Mouse (Mus musculus) left cerebral cortex, adult 11 months (tissue): ENCODE results near the gene Rpap3.
"Not testable (repeated sequence)": the region's sequence is repeated elsewhere in the genome, so short reads cannot be mapped to it uniquely, and the experiment has no call there.

ENCODE experiments used
- DNase-seq: peaks from one replicate; pipeline ENCODE4 v3.0.0; 2022; ENCODE audit warnings: low spot score

Rpap3 gene

DNA sequence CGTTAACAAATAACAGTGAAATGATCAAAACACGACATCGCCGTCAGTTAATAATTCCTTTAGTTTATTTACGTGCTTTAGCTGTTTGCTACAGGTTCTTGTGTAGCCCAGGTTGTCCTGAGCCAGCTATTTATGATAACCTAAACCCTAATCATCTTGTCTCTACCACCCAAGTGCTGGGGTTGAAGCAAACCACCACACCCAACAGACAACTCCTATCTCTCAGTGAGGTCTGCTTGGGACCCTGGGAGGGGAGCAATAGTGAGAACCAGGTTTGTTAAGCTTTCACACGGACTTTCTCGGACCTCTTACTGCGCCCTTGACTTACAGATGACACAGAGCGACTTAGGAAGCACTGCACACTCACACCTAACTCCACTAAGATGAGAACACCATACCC is 21.5 kb downstream of the Rpap3 start:
- DNase-seq = no peak

DNA sequence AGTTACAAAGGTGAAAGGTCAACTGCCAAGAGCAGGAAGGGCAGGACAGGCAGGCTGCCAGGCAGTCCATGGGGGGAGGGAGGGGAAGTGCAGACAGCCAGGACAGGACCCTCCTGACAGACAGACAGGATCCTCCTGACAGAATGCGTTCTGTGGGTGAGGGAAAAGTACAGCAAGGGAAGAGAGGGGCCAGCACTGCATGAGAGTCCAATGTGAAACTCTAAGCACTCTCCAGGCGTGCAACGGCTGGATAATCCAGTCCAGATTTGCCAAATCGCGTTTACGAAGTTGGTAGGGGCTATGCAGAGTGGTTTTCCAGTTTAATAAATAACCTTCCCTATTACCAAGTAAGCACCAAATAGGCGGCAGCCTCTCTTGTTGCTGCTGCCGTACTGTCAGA is 23.6 kb downstream of the Rpap3 start:
- no peak for DNase-seq

DNA sequence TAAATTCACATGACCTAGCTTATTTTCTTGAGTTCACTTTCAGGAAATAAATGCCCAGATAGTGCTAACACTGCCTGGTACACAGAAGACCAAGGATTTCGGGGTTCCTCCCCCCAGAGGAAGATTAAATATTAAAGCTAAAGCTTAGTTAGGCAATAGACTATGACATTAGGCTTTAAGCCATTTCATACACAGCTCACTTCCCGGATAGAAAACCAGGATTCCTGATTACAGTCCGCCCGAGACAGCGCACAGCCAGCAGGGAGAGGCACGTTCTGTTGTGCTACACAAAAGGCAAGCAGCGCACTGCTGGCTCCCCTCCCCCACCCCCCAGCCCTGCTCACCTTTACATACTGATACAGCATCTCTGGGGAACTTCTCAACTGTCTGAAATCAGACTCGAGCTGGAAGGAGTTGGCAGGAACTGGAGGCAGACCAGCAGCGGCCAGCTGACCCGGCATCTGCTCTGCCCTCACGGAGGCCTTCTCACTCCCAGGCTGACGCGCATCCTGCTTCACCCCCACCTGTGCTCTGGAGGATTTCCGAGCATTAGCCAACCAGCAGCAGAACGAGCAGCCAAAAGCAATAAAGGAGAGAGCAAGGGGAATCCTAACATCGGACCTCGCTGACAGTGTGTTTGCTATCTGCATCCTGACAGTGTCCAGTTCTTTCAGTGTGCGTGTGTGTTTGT is 25.5 kb downstream of the Rpap3 start:
- DNase-seq = no peak

DNA sequence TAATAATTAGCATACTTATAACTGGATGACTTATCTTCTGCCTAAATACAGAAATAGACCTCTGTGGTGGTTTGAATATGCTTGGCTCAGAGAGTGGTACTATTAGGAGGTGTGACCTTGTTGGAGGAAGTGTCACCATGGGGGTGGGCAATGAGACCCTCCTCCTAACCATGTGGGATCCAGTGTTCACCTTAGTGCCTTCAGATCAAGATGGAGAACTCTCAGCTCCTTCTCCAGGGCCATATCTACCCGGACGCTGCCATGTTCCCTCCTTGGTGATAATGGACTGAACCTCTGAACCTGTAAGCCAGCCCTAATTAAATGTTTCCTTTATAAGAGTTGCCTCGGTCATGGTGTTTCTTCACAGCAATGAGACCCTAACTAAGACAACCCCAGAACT is 28.3 kb downstream of the Rpap3 start:
- no peak for DNase-seq

DNA sequence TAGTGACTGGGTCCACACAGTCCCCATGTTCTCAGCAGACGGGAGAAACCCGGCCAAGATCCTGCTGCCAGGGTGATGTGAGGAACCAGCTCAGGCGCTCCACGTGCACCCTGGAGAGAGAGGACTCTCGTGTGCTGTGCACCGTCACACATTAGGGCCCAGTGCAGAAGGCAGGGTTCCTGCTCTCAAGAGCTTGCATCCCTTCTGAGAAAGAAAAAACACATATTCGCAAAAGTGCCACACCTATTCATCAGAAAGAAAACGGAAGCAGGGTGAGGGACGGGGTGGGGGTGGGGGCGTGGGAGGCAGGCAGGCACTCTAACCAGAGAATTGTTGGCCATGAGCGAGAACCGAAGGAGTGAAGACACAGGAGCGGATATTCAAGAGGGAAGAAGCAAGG is 29.7 kb downstream of the Rpap3 start:
- DNase-seq = no peak

DNA sequence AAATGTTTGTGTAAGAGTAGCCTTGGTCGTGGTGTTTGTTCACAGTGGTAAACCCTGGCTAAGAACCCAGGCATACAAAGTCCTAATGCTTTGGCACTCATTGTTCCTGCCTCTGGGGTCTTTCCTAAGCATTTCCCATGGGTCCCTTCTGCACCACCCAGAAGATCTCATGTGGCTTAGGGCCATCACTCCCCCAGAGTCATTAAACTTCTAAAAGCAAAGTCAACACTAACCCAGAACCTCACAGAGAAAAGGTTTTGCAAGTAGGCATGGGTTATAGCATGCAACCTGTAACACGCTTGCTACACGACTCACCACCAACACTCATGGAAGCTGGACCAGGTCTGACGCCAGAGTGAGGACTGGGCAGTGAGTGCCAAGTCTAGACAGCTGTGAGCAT is 31.2 kb downstream of the Rpap3 start:
- no peak for DNase-seq

DNA sequence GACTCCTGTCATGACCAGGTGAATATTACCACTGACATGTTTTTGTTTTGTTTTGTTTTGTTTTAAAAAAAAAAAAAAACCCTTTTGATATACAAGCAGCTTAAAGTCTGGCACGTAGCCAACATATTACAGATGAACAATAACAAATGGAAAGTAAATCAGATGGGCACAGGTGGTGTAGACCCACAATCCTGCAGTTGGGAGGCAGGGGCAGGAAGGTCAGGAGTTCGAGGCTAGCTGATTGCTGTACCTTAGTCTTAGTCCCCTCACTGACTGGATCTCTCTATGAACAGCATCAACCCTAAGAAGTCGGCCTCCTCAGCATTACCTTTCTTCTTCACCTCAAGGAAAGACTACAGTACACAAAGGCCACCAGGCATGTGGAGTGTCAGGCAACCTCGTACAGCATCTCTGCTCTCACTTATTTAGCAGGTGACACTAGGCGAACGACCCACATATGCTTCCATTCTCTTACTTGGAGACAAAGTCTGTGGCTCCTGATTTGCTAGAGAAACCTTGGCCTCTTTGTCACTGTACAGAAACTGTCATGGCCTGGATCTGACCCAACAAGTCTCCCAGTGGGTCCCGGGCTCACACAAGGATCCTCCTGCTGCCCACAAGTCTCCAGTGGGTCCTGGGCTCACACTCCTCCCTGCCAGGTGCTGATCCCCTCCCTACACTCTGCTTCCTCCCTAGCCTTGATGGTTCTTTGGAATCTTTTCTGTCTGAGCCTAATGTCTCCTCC is 32.2 kb downstream of the Rpap3 start:
- DNase-seq = no peak

DNA sequence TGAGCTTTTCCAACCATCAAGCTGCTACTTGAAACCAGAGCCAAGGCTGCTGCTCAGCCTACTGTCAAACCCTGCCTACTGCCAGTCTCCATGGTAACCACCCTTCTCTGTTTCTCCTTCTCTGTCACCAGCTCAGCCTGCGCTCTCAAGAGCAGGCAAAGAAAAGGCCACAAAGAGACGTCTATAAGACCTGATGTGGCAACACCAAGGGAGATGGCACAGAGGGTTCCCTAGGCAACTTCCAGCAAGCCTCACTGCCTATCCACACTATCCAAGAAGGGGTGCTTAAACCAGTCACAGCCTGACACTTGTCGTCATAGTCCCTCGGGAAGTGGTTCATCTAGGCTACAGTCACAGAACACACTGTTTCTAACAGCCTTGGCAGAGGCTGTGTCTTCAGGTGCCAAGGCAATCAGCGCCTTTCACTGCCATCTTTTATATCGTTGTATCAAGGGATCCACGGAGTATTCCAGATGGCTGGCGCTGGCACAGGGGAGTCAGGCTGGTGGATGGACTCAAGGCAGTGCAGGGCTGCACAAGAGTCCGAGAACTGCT is 33.3 kb downstream of the Rpap3 start:
- DNase-seq = peak; percentile 70

DNA sequence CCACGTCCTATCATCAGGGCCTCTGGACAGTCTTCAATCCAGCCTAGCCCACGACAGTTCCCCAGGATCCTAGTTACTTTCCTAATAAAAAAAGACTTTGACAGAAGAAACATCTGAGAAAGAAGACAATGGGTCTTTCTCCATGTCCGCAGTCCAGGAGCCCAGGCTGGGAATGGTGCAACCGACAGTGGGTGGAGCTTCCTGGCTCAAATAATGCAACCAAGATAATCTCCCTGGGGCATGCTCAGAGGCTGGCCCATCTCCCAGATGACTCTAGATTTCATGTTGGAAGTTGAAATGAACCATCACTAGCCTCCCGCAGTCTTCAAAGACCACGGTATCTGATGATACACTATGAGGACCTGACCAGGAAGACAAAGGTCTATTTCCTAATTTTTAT is 35.1 kb downstream of the Rpap3 start:
- no peak for DNase-seq

DNA sequence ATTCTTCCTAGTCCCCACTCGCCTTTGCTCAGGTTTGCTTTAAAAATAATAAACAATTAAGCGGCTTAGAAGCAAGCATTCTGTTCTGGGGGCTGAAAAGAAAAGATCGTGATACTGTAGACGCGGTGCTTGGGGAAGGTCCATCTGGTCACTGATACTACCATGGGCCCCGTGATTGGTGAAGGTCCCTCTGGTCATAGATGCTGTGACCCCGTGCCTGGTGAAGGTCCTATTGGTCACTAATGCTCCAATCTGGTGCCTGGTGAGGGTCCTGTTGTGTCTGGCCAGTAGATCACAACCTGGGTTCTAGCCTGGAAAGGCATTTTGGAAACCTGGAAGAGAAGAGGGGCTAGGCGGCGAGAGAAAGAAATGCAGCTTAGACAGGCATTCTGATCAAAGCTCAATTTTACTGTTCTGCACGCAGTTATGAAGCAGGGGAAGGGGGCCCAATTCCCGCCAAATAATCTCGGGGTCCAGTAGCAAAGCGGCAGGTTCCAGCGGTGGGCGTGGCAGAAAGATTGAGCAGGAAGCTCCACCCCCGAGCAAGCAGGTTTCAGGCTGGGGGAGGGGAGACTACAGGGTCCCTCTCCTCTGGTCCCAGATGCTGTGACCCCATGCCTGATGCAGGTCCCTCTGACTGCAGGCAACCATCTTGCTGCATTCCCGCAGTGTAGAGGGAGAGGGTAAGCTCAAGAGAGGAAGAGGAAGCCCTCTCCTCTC is 37.3 kb downstream of the Rpap3 start:
- not testable (repeated sequence) for DNase-seq

DNA sequence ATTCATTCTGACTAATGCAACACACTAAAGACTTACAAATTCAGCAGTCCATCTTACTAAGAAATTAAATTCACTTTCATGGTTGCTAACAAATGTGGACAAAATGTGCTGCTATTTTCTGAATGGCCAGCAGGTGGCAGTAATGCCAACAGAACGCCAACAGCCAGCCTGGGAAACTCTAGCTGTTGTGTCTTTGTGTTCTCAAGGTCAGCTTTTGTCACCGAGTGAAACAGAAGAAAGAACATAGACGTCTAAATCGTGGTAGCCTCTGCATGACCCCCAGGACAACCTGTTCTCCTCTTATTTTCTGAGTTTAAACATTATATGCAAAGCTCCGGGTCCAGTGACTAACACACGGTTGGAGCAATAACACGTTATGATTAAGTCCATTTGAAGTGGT is 38.2 kb downstream of the Rpap3 start:
- peak; percentile 37 for DNase-seq

DNA sequence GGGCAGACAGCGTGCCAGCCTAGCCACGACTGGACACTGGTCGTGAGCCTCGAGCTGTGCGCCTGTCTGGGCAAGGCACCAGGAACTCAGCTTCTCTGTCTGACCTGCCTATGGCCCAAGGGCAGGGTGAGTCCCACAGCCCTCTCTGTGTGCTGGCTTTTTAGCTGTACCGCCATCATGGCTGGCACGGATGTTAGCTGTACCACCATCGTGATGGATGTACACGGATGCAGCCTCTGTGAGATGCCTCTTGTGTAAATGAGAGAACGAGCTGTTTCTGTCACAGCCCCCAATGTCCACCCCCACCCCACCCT is 39.2 kb downstream of the Rpap3 start:
- no peak for DNase-seq

DNA sequence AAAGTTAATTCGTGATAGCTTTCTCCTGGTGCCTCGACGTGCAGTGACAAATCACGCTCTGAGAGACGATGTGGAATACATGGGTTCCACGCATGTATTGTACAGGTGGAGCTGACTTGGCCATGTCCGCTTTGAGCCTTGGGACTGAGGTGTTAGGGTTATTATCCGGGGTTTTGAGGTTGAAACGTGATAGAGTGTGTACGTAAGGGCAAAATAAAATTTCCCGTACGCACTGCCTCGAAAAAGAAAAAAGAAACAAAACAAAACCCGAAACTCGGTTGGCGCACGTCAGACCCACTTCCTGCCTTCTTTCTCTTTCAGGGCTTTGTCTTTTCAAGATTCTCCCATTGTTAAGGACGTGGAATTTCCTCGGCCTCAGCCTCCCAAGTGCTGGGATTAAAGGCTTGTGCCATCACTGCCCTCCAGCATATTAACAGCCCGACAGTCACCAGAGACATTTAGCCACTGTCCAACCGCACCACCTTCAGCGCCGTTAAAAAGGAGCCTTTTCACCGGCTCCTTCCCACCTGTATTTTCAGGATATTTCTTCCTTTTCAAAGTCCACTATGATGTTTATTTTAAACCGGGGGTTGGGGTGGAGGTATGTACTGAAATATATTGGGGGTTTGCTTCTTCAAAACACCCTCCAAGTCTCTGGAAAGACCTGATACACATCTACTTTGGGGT is 39.7 kb downstream of the Rpap3 start:
- DNase-seq = no peak

DNA sequence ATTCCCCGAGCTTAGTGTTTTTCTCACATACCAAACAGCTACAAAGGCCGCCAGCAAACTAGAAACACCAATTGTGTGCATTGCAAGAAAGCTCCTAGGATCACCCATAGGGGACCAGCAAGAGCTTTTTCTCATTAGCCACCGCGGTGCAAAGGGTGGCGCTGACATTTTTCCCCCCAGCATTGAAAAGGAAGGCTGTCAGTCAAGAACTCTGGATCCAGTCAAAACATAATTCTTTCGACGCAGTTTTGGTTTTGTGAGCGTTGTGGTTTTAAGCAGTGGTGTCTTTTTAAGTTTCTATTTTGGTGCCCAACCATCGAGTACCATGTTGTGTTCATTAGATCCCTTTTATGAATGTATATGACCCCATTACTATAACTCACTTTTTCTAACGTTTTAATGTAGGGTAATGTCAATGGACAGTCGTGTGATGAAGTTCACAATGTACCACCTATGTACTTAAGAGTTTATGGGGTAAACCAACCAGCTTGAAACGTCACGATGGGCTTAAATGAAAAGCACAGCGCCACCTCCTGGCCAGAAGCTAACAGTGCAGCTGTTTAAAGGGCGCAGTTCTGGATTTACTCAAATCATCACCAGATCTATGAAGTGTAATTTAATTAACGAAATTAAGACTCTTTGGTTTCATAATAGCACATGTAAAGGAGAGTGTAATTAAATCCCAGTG is 40.5 kb downstream of the Rpap3 start:
- DNase-seq = no peak

DNA sequence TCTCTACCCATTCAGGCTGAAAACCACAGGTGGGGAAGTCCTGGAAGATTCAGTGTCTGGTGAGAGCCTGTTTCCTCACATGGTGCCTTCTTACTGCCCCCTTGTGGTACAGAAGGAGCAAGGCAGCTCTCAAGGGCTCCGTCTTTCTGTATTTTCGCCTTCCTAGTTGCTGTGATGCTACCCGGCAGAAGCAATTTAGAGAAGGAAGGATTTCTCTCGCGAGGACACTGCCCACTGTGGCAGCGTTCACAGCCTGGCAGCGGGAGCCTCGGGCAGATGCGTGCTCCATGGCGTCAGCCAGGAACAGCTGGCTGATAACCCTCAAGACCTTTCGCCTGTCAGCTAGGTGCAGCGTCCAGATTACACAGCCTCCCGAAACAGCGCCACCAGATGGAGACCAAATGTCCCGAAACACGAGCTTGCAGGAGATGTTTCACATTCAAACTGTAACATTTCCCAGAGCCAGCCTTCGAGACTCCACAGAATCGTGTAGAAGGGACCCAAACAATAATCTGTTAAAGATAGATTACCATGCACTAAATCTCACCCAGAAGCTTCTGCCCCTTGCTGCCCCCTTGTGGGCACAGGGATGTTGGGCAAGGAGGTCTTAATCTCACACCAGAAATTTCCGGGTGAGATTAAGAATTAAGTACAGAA is 41.7 kb downstream of the Rpap3 start:
- DNase-seq = peak; percentile 49

DNA sequence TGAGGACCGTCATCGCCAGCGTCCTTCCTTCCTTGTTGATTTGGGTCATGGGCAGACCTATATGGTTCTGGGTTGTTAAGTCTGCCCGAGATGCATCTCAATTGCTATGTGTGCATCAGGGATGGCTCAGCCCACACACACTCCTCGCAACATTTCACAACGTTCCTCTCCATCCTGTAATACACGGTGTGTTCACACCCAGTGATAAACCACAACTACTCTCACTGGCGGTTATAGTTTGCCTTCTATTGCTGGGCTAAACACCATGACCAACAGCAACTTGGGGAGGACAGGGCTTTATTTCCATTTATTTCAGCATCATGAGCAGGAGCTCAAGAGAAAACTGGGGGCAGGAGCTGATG is 46.9 kb downstream of the Rpap3 start:
- no peak for DNase-seq

DNA sequence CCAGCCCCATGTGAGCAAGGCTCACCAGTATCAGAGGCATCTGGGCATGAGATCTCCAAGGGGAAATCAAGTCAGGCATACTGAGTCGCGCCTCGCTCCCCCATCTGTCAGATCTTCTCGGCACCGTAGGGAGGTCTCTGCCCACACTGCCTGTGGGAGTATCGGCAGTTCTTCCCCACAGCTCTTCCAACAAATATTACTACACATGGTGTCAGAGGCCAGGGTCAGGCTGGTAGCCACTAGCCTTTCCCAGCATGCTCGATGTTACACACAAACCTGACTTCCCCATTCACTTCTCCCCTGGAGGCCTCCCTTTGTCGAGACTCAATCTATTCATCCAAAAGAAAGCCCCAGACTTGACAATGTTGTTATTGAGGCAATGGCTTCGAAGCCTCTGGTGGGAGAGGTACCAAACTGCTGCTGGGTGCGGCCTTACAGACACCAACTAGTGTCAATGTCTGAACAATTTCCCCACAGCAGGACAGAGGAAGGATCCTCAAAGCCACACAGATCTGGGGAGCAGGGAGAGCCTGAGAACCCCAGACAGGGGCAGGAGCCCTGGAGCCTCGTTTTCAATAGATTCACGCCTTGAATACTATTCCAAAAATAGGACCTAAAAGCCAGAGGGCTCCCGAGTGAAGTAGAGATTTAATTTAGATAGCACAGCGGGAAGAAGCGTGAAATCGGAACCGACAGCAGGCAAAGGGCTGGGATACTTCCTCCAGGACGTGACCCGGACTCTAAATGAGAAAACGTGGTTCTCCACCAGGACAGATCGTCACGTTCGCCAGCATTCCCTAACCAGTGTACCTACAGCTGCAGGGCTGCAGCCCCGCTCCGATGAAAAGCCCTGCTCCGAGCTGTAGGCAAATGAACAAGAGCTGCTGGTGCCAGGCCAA is 47.5 kb downstream of the Rpap3 start:
- DNase-seq = no peak

DNA sequence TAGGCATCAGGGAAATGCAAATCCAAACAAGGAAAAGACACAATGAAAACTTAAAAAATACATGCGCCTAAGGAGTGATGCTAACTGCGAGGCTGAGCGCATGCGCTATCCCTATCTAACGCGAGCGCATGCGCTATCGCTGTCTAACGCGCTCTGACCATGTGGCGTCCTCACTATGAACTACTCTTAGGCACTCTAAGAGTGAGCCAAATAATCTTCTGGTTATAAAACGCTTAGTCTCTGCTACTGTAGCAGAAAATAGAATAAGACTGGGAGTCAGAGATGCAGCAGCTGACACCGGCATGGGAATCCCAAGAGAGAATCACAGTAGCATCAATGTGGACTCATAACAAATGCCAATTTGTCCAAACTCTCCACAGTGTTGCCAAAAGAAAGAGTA is 48.2 kb downstream of the Rpap3 start:
- DNase-seq = no peak

DNA sequence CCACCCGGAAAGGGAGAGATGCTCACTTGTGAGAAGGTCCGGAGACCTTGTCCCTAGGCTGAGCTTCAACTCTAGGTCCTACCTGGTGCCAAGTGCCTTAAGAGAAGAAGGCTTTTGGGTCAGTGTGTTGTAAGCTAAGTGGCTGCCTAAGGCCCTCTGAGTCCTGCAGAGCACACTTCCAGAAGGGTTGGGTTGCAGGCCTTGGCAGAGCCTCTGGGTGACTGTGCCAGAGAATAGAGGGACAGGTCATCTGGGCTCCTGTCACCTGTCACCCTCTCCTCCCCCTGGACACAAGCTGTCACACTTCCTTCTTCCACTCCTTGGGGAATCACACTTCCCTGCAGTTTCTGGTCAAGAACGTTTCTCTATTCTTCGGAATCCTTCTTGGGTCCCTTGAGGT is 55.9 kb downstream of the Rpap3 start:
- DNase-seq = no peak

DNA sequence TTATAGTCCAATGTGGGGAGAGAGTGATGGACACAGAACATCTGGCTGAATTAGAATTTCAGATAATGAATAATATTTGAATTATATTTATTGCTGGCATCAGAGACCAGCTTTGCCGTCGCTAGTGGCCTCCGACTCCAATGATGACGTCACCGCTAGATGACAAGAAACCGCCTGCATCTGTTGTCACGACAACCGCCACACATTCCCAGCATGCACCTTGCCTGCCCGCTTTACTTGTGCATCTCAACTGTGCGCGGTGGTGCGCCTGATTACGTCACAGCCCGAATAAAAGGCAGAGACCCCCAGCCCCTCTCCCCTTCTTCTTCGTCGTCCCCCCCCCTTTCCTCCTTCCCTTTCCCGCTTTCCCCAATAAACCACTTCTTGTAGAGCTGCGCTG is 57.4 kb downstream of the Rpap3 start:
- no peak for DNase-seq
